Mouse (Mus musculus) cortical plate, adult 2 months (tissue): ENCODE results near the gene Atp5d. TPM values are rescaled to one million over a fixed set of nuclear protein-coding genes. Genes with fewer than 3 reads are reported as not detected.
A peak's percentile ranks its signal among the peaks of the same experiment; 100 is the strongest.

Source experiments
- H3K27ac ChIP-seq: fragments of 200-500 bp; 2 replicates; pipeline ENCODE4 v1.5.1; 2012; ENCODE audit warnings: low read length, control low read depth, inconsistent platforms; ENCODE audit not compliant: insufficient read depth
- H3K4me1 ChIP-seq: fragments of 200-500 bp; 2 replicates; pipeline ENCODE4 v1.6.1; 2011; ENCODE audit warnings: low read length; ENCODE audit not compliant: control insufficient read depth, insufficient read depth
- H3K4me3 ChIP-seq: fragments of 200-500 bp; 2 replicates; pipeline ENCODE4 v1.5.1; 2011; ENCODE audit warnings: mild to moderate bottlenecking, low read length, control low read depth; ENCODE audit not compliant: insufficient read depth
- CTCF ChIP-seq: fragments of 200-500 bp; IDR thresholded peaks from 2 replicates; pipeline ENCODE4 v1.5.1; 2011; ENCODE audit warnings: mild to moderate bottlenecking, control low read depth, low read length; ENCODE audit not compliant: insufficient read depth; ENCODE audit errors: extremely low read depth
- POLR2A ChIP-seq: fragments of 200-500 bp; IDR thresholded peaks from 2 replicates; pipeline ENCODE4 v1.6.1; 2011; ENCODE audit warnings: mild to moderate bottlenecking, low read length, control low read depth; ENCODE audit not compliant: insufficient read depth; ENCODE audit errors: extremely low read depth
- polyA plus RNA-seq: library from polyadenylated mRNA; depleted of rRNA; stranded (reverse); fragments of >200 nt; gene quantifications from 2 replicates; pipeline ENCODE4 v1.2.3, GENCODE M21; 2012

Atp5d gene
- polyA plus RNA-seq, 1 experiment, result 641 TPM

DNA sequence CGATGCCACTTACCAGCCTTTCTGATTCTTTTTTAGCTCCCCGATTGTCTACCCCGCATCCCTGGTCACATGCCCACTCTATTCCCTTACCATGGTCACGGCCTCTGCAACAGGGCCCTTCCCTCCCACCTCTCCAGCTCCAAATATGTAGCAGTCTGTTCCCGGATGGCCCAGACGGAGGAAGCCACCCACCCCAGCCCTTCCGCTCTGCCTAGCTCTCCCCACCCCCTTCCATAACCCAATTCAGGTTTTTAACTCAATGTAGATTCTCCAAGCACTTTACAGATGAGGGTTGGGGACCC, 18.3 kb downstream of the Atp5d start:
- H3K4me3 ChIP-seq, result no peak overlapping the region
- TF ChIP-seq CTCF (no peak), POLR2A (no peak)
- peaks cover 6% of the 10 kb centered on the region for H3K4me1 ChIP-seq
- H3K27ac ChIP-seq, result peak overlapping the region; percentile 69

DNA sequence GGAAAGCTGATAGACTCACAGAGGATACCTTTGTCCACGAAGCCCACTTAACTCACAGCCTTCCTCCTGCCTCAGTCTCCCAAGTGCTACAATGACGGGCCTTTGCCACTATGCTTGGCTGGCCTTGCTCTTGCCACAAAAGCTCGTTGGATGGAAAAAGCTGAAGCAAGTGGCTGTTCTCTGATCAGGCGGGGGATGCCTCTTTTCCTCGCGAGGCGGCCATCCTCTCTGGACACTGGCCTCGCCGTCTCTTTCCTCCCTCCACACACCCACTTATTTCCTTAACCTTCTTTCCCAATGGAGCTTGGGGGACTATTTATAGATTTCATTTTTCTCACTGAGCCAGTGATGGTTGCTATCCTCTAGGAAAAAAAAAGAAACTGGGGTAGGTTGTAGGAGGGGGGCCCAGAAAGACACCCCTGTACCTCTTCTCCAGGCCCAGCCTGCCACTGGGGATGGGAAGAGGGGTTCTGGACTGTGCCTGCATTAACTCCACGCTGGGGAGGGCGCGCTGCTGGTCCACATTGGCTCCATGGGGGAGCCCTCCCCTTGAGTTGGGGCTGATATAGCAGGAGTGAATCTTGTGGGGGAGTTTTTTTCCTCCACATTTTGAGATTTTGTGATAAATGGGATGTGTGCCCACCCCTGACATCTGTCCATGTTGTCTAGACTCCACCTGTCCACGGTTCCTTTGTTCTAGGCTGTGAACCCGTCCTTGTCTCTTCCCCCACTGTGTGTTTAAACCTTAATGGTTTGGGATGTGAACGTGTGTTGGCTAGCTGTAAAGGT, 18.9 kb downstream of the Atp5d start:
- H3K27ac ChIP-seq, result peak overlapping the region; percentile 80
- H3K4me3 ChIP-seq, result no peak overlapping the region
- peaks cover 6% of the 10 kb centered on the region for H3K4me1 ChIP-seq
- TF ChIP-seq CTCF (no peak), POLR2A (peak; percentile 16; the same call in 1 of the 2 replicates)

DNA sequence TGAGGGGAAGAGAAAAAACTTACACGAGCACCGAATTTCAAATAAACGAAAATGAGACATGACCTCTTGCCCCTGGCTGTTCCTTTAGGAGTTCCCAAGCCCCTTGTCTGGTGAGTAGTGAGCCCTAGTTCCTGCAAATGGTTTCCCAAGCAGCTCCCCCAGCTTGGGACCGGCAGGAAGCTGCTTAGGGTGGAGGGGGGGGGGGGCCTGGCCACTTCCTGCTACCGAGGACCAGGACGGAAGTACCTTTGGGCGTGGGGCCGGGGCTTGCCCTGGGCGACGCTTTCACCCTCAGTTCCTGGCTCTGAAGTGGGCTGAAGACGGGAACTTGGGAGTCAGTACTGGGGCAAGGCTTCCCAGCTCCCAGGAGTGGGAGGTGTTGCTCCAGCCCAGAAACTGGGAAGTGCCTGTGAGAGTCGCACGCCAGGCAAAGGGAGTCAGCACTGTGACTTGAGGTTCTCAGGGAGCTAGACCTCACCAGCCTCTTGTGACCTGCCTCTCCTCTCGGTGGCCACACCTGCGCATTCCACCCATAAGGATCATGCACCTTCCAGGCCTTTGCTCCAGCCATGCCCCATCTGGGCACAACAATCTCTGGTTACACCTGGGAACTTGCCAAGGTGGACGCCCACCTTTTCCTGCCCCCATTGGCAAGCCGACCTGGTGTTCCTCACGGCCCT, 20.0 kb downstream of the Atp5d start:
- TF ChIP-seq CTCF, result no peak
- 0 out of 2 replicates have a peak, but pooled peaks have one; percentile 27 for TF ChIP-seq POLR2A
- Histone ChIP-seq H3K4me3 (no peak overlapping the region), H3K27ac (peak overlapping the region; percentile 61), H3K4me1 (peaks cover 6% of the 10 kb centered on the region)

DNA sequence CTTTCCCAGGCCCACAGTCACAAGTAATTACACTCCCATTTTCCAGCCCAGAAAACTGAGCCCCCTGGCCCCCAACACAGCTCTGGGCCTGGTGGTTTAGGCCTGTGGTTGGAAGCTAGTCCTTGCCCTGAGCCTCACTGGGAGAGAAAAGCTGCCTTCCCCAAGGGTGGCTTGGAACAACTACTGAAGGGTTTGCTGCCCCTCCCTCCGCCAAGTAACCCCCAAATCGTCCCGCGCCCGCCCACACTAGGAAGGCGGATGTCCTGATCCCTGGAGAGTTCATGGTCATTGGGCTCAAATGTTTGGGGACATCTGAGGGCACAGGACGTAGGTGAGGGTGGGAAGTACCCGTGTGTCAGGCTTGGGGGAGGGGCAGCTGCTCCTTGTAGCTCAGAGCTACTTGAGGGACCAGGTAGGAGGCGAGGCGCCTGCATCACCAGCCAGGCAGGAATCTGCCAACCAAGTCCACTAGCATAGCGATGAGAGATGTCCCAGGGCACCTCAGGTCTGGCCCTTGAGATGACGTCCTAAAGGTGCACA, 20.7 kb downstream of the Atp5d start:
- H3K4me3 ChIP-seq, result peak overlapping the region; percentile 17
- no peak for TF ChIP-seq CTCF
- 0 out of 2 replicates have a peak, but pooled peaks have one; percentile 0 for TF ChIP-seq POLR2A
- peak overlapping the region; percentile 61 for H3K27ac ChIP-seq
- peaks cover 7% of the 10 kb centered on the region for H3K4me1 ChIP-seq

DNA sequence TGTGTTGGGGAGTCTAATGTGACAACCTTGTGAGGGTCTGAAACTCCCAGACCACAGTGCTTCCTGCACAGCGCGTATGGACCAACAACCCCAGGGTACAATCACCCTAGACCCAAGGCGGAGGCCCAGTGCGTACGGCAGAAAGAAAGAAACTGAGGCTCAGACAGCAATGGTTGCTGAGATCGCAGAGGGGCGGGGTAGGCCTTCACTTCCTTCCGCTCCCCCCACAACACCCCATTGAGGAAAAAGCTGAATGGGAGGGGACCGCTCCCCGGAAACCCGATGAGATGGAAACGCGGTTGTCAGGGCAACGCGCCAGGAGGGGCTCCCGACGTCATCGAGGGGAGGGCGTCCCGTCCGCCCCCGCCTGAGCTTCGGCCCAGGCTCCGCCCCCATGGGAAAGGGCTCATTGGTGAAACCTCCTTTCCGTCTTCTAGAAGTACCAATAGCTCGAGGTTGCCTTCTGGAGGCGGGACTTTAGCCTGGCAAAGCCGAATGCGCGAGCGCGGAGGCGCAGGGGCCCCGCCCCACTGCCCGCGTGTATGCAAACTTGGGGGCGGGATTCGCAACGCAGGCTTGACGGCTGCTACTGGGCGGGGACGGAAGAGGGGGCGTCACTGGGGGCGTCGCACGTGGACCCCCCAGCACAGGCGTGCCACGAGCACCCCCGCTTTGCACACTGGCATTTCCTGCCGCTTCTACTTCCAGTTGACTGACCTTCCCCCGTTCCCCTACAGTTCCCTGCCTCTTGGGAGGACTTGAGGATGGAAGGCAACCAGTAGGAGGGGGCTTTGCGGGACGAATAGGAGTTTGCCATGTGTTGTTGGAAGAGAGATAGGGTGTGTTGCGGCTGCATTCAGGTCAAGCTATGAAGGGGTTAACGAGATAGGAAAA, 21.4 kb downstream of the Atp5d start:
- Histone ChIP-seq H3K27ac (peak overlapping the region; percentile 61), H3K4me1 (peaks cover 10% of the 10 kb centered on the region), H3K4me3 (peak overlapping the region; percentile 17)
- TF ChIP-seq CTCF, result no peak
- TF ChIP-seq POLR2A, result peak; percentile 62; the same call in 1 of the 2 replicates

DNA sequence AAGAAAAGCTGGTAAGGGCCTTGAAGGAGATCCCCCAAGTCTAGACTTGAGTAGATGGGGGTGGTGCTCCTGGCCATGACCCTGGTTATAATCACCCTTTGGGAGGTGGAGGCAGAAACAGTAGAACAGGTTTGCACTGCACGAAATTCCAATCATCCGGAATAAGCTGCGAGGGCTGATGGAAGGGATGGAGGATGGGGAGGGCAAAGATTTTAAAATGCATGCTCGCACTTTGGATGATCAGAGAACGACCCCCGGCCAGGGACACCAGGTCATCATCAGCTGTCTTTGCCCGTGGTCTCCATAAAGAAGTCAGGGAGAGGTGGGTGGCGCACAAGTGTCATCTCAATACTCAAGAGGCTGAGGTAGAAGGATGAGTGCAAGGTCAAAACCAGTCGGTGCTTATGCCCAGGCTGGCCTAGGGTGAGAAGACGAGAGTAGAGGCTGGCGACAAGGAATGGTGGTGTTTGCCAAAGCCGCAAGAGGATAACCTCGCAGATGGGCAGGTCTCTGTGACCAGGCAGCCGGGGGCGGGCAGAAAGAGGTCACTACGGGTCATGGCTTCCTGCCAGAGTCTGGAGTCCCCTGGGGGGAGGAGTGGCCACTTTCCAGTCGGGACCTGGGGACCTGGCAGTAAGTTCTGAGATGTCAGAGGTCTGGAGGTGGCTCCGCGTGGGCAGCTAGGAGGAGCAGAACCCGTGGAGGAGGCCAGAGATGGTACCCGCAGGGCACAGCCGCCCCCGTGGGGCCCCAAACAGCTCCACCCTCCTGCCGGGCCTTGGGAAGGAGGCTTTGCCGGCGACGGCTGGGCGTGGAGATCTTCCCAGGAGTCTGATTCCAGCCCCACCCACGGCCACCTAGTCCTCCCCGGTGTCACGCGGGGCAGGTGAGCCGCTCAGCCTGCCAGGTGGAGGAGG, 22.3 kb downstream of the Atp5d start:
- peak overlapping the region; percentile 7; the same call in 1 of the 2 replicates for H3K4me3 ChIP-seq
- no peak; the same call in 1 of the 2 replicates for TF ChIP-seq POLR2A
- no peak for TF ChIP-seq CTCF
- peak overlapping the region; percentile 58 for H3K27ac ChIP-seq
- H3K4me1 ChIP-seq, result peaks cover 11% of the 10 kb centered on the region

DNA sequence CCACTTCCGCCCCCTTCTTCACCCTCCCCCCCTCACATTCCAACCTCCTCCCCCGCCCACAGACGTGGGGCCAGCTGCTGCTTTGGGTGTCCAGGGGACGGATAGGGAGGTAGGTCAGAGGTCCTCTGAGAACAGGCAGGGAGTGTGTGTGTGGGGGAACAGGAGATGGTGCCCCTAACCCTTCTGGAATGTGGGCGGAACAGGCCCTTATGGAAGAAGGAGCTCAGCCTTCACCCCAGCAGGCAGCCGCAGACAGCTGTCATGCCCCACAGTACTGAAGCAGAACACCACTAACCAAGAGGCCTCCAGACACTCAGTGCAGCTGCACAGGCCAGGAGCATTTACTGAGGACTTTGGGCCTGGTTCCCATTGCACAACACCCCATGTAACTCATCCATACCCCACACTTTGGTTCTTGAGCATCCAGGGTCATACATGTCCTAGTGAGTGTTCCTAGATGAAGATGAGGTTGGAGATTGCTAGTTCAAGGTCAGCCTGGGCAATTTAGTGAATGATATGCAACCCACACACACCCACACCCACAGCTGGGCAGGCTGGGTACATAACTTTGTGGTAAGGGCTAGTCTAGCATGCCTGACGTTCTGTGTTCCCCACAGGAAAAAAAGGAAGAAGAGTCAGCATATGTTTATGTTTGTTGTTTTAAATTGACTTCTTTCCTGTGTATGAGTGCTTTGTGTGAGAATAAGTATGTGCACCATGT, 23.2 kb downstream of the Atp5d start:
- TF ChIP-seq CTCF (no peak), POLR2A (no peak)
- Histone ChIP-seq H3K4me3 (no peak overlapping the region), H3K4me1 (peaks cover 13% of the 10 kb centered on the region), H3K27ac (0 out of 2 replicates have a peak overlapping the region, but pooled peaks have one; percentile 5)

DNA sequence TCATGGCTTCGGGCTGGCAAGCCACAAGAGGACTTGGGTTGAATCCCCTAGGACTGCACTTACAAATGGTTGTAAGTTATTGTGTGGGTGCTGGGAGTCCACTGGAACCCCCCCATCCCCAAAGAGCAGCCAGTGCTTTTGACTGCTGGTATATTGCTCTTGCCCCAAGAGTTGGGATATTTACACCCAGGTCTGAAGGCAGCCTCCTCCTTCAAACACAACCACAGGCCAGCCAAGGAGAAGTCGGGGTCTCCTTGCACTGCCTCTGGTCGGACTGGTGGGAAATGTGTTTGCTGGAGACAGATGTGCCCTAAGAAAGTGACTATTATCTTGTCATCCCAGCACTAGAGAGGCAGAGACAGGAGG, 23.8 kb downstream of the Atp5d start:
- Histone ChIP-seq H3K27ac (no peak overlapping the region), H3K4me1 (peaks cover 14% of the 10 kb centered on the region), H3K4me3 (no peak overlapping the region)
- TF ChIP-seq POLR2A (no peak), CTCF (no peak)
